Mouse (Mus musculus): Measurements from ENCODE around the gene Cdkn2d. TPM values are rescaled to one million over a fixed set of nuclear protein-coding genes. Genes with fewer than 3 reads are reported as not detected.

Cdkn2d gene
- polyA plus RNA-seq, 1 experiment, result 34.7 TPM

DNA sequence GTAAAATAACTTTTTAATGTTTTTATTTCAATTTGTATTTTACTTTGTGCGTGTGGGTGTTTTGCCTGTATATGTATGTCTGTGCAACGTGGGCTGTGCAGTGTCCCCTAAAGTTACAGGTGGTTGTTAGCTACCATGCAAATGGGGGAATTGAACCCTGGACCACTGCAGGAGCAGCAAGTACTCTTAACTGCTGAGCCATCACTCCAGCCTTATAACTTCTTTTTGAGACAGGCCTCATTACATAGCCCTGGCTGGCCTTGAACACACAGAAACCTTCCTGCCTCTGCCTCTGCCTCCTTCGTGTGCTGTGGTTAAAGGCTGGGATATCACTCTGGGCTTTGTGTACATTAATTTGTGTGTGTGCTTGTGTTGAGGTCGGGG is 51.8 kb downstream of the Cdkn2d start:
- 24% methylated on average over 4 of the region's 4 CpGs for WGBS
- peak overlapping the region; percentile 79 for H3K4me3 ChIP-seq (replicated peaks; ENCODE audit: extremely low read depth, low read depth, low read length)
- TF ChIP-seq POLR2A (IDR thresholded peaks at IDR 0.05; ENCODE audit: borderline replicate concordance, extremely low read depth, low read depth, low read length), result no peak
- TF ChIP-seq CTCF (IDR thresholded peaks at IDR 0.05; ENCODE audit: insufficient read depth, low read length), result no peak
- peaks cover 25% of the 10 kb centered on the region for H3K4me1 ChIP-seq (ENCODE audit: control insufficient read depth, insufficient read depth, low read length)
- no peak for DNase-seq

DNA sequence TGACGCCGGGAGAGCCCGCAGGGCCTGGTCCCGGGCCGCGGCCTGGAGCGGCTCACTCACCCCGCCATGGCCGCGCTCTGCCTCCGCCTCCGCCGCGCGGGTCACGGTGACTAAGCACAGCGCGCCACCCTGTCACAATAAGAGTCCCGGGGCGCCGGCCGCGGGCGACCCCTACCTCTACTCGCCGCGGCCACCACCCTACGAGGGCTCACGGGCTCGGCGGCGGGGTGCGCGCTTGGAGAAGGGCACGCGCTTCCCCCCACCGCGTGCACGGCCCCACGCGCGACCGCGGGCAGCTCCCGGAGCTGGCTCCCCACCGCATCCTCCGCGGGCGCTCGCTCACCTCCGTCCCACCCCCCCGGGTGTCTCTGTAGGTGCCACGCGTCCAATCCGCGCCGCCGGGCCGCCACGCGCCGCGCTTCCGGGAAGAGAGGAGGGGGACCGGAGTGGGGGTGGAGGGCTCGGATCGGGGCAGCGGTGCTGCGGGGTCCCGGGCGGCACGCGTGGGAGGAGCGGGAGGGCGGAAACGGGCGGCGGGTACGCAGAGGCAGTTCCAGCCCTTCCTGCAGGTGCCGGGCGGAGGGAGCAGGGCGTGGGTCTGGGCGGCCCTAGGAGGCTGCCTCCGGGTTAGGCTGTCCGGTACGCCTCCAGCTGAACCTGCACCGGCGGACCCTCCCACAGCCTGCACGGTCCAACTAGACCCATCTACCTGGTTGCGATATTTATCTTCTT is 52.3 kb downstream of the Cdkn2d start, which contains the start of gene Keap1:
Keap1 (minus strand) TSS at position 629 of the 732 bp plus-strand sequence.
- H3K4me3 ChIP-seq (replicated peaks; ENCODE audit: extremely low read depth, low read depth, low read length), result peak within 1 kb of the TSS; percentile 79
- TF ChIP-seq POLR2A (IDR thresholded peaks at IDR 0.05; ENCODE audit: borderline replicate concordance, extremely low read depth, low read depth, low read length) (peak; percentile 54; the same call in 1 of the 2 replicates), CTCF (IDR thresholded peaks at IDR 0.05; ENCODE audit: insufficient read depth, low read length) (no peak)
- under 1% methylated on average over 90 of the region's 90 CpGs for WGBS
- DNase-seq, result peak; percentile 88
- H3K4me1 ChIP-seq (ENCODE audit: control insufficient read depth, insufficient read depth, low read length), result peaks cover 20% of the 10 kb centered on the region

Other genes starting within 250 kb of the Cdkn2d start
- gene Zglp1, start 224.3 kb downstream of the Cdkn2d start, polyA plus RNA-seq (2012; rRNA removed), result not detected in 2 replicates
- 0.17 and 0.37 TPM in 2 replicates for gene Gm49373, start 218.3 kb downstream of the Cdkn2d start, polyA plus RNA-seq (2012; rRNA removed)
- gene Fdx1l, start 217.8 kb downstream of the Cdkn2d start, polyA plus RNA-seq (2012; rRNA removed), result 43.1 and 46.7 TPM in 2 replicates
- gene Gm38431, start 199.4 kb downstream of the Cdkn2d start, polyA plus RNA-seq (2012; rRNA removed), result 3.0 and 9.7 TPM in 2 replicates
- 61.9 and 63.4 TPM in 2 replicates for gene Raver1, start 199.4 kb downstream of the Cdkn2d start, polyA plus RNA-seq (2012; rRNA removed)
- gene Tyk2, start 160.2 kb downstream of the Cdkn2d start, polyA plus RNA-seq (2012; rRNA removed), result 33.7 and 34.3 TPM in 2 replicates
- 49.3 and 65.5 TPM in 2 replicates for gene Cdc37, start 141.4 kb downstream of the Cdkn2d start, polyA plus RNA-seq (2012; rRNA removed)
- gene Pde4a, start 125.7 kb downstream of the Cdkn2d start, polyA plus RNA-seq (2012; rRNA removed), result 13.1 and 13.8 TPM in 2 replicates
- gene Keap1, start 52.0 kb downstream of the Cdkn2d start, polyA plus RNA-seq (2012; rRNA removed), result 81.2 and 88.3 TPM in 2 replicates
- 9.7 and 11.3 TPM in 2 replicates for gene S1pr5, start 43.0 kb downstream of the Cdkn2d start, polyA plus RNA-seq (2012; rRNA removed)
- gene Atg4d, start 26.1 kb downstream of the Cdkn2d start, polyA plus RNA-seq (2012; rRNA removed), result 31.9 and 36.8 TPM in 2 replicates
- 16.9 and 21.5 TPM in 2 replicates for gene Kri1, start 3.4 kb downstream of the Cdkn2d start, polyA plus RNA-seq (2012; rRNA removed)
- gene Ap1m2, start 20.9 kb upstream of the Cdkn2d start, polyA plus RNA-seq (2012; rRNA removed), result 21.4 and 33.9 TPM in 2 replicates
- 192 and 271 TPM in 2 replicates for gene Slc44a2, start 29.3 kb upstream of the Cdkn2d start, polyA plus RNA-seq (2012; rRNA removed)
- 31.8 and 35.2 TPM in 2 replicates for gene Ilf3, start 76.5 kb upstream of the Cdkn2d start, polyA plus RNA-seq (2012; rRNA removed)
- gene Qtrt1, start 120.4 kb upstream of the Cdkn2d start, polyA plus RNA-seq (2012; rRNA removed), result 27.7 and 29.5 TPM in 2 replicates
- gene Dnm2, start 133.5 kb upstream of the Cdkn2d start, polyA plus RNA-seq (2012; rRNA removed), result 174 and 207 TPM in 2 replicates
- 26.5 and 28.4 TPM in 2 replicates for gene Tmed1, start 218.8 kb upstream of the Cdkn2d start, polyA plus RNA-seq (2012; rRNA removed)
- gene AB124611, start 234.8 kb upstream of the Cdkn2d start, polyA plus RNA-seq (2012; rRNA removed), result 7.8 and 11.3 TPM in 2 replicates

All from lung, adult 2 months (tissue).